Mouse (Mus musculus): ENCODE results near the gene Slc24a2. TPM values are rescaled to one million over a fixed set of nuclear protein-coding genes. Genes with fewer than 3 reads are reported as not detected.

Slc24a2 gene
- not detected in 2 replicates for polyA plus RNA-seq (2012)

DNA sequence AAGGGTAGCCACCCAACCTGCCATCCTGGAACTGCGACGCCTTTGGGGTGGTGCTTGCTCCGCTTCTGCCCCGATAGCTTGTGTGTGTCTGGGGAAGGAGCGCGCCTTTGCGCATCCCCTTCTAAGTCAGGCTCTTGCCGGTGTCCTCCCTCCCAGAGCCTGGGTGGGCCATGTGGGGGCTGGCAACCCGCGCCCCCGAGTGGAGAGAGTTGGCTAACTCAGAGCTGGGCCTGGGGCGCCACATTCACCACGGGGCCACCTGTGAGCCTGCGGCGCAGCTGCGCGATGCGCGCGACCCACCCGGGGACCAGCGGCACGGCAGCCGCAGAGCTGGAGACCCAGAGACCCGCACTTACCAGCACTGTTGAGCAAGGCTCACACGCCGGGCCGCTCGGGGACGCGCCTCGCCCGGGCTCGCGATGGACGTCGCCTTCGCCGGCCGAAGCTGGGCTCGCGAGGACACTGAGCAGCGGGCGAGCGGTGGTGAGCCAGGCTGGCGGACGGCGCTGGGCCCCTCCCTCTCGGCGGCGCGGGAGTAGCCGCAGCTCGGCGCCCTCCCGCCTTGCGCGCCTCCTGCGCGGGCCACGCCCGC is at the start of gene Slc24a2:
Slc24a2 (minus strand) TSS at position 518 of the 592 bp plus-strand sequence.
- no peaks in the 10 kb centered on the region for H3K4me1 ChIP-seq (ENCODE audit: control insufficient read depth)
- H3K9me3 ChIP-seq (ENCODE audit: control insufficient read depth, low read length): peaks cover 5% of the 10 kb centered on the region; the same call in 1 of the 2 replicates
- TF ChIP-seq GATA1 (IDR thresholded peaks at IDR 0.05; ENCODE audit: low read length): no peak
- no peak for TF ChIP-seq TAL1 (IDR thresholded peaks at IDR 0.05; ENCODE audit: low read length)
- H3K4me3 ChIP-seq (replicated peaks): no peak within 1 kb of the TSS
- peaks cover 14% of the 10 kb centered on the region for H3K27me3 ChIP-seq (ENCODE audit: control insufficient read depth)
- H3K36me3 ChIP-seq (ENCODE audit: control insufficient read depth): no peaks in the 10 kb centered on the region

DNA sequence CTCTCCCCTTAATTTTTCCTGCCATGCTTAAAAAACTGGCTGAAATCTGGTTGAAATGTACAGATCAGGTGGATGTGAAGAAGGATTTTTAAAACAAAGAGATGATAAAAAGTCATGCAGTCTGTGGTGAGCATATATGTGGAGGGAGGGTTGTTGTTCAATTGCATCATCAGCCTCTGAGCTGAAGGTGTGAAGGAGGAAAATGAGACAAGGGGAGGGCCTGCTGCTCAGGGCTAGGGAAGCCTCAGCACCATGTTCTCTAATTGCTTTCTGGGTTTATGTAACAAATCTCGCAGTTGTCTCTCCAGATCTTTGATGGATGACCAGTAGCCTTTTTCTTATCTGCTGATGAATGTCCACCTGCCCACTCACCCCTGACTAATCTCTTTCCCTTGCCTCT is 44.5 kb upstream of the Slc24a2 start:
- H3K9me3 ChIP-seq (ENCODE audit: control insufficient read depth, low read length): peaks cover 4% of the 10 kb centered on the region
- H3K36me3 ChIP-seq (ENCODE audit: control insufficient read depth): no peaks in the 10 kb centered on the region
- no peaks in the 10 kb centered on the region for H3K4me1 ChIP-seq (ENCODE audit: control insufficient read depth)
- H3K27me3 ChIP-seq (ENCODE audit: control insufficient read depth): no peaks in the 10 kb centered on the region
- TF ChIP-seq GATA1 (IDR thresholded peaks at IDR 0.05; ENCODE audit: low read length) (no peak), TAL1 (IDR thresholded peaks at IDR 0.05; ENCODE audit: low read length) (no peak)
- H3K4me3 ChIP-seq (replicated peaks): no peak overlapping the region

DNA sequence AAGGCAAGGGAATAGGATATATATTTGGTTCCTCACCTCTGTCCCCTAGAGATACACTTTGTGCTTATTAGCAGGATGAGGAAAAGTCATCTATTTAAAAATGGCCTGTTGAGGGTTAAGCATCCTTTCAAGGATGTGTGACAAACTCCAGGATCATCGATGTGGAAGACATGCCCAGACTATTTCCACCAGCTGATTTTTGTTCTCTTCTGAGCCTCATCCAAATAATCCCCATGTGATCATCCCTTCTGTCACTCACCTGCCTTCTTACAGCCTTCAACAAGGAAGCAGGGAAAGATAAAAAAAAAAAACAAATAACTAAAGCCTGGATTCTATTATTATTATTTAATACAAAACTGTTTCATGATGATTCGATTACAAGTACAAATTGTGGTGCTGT is 44.0 kb upstream of the Slc24a2 start:
- no peaks in the 10 kb centered on the region for H3K4me1 ChIP-seq (ENCODE audit: control insufficient read depth)
- H3K27me3 ChIP-seq (ENCODE audit: control insufficient read depth): no peaks in the 10 kb centered on the region
- H3K4me3 ChIP-seq (replicated peaks): no peak overlapping the region
- TF ChIP-seq GATA1 (IDR thresholded peaks at IDR 0.05; ENCODE audit: low read length): no peak
- H3K9me3 ChIP-seq (ENCODE audit: control insufficient read depth, low read length): peaks cover 5% of the 10 kb centered on the region
- no peaks in the 10 kb centered on the region for H3K36me3 ChIP-seq (ENCODE audit: control insufficient read depth)

DNA sequence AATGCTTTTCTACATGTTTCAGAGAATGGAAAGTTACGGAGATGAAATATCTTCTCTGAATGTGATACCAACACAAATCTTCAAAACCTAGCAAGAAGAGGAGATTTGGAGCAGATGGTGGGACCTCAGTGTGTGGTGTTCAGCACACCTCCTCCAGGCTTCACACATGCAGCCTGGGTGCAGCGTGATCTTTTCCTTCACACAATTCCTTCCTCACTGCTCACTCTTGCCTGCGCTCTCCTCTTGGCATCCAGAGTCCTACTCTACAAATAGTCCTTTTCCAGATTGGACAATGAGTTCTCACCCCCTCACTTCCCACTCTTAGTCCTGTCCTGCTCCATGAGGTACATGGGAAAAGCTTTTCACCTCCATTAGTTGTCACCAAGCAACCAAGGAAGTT is 43.2 kb upstream of the Slc24a2 start:
- TF ChIP-seq GATA1 (IDR thresholded peaks at IDR 0.05; ENCODE audit: low read length) (no peak), TAL1 (IDR thresholded peaks at IDR 0.05; ENCODE audit: low read length) (no peak)
- Histone ChIP-seq H3K4me3 (replicated peaks) (no peak overlapping the region), H3K27me3 (ENCODE audit: control insufficient read depth) (no peaks in the 10 kb centered on the region), H3K9me3 (ENCODE audit: control insufficient read depth, low read length) (peaks cover 5% of the 10 kb centered on the region), H3K36me3 (ENCODE audit: control insufficient read depth) (no peaks in the 10 kb centered on the region), H3K4me1 (ENCODE audit: control insufficient read depth) (no peaks in the 10 kb centered on the region)

DNA sequence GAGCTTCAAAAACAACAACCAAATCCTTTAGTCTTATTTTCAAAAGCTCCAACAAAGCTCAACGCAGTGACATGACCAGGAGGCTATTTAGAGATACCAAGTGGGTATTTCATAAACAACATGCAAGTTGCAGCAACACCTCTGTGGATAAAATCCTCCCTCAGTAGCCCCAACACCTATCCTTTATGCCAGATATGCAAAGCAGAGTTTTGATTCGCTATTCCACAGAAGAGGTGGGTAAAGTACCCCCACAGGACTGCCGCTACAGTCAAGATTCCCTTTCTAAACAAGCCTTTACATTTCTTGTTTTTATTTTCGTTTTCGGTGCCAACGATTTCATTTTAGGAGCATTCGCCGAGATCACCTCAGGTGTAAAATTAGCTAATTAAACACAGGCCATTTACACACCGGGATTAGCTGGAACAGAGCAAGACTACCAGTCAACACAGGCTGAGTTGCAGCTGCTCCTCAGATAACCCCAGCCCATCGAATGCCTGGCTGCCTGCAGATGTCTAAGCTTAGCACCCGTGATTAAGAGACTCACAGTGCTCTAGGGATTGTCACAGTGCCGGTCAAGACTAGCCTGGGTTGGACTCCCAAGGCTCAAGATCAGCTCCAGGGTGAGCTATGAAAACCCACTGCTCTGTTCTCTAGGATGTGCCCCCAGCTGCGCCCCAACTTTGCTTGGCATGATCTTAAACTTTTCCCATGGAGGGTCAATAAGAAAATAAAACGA is 885 bp downstream of the Slc24a2 start:
- TF ChIP-seq TAL1 (IDR thresholded peaks at IDR 0.05; ENCODE audit: low read length) (no peak), GATA1 (IDR thresholded peaks at IDR 0.05; ENCODE audit: low read length) (no peak)
- peaks cover 5% of the 10 kb centered on the region; the same call in 1 of the 2 replicates for H3K9me3 ChIP-seq (ENCODE audit: control insufficient read depth, low read length)
- H3K27me3 ChIP-seq (ENCODE audit: control insufficient read depth): peaks cover 14% of the 10 kb centered on the region
- no peak overlapping the region for H3K4me3 ChIP-seq (replicated peaks)
- H3K4me1 ChIP-seq (ENCODE audit: control insufficient read depth): no peaks in the 10 kb centered on the region
- H3K36me3 ChIP-seq (ENCODE audit: control insufficient read depth): no peaks in the 10 kb centered on the region

DNA sequence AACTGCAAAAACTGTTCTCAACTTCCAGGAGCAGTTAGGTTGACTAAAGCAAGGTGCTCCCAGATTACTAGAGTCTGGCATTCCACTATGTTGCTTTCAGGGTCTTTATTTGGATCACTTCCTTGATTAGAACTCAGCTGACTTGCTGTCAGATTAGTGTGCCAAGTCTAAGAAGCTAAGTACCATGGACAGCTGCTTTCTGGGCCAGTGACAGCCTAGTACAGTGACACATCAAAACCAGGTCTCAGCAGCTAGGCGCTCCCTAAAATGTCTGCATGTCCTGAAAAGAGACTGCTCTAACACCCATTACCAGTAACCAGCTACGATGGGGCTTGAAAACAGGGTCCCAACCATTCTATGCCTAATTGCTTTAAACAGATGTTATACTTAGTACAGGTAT is 8.7 kb downstream of the Slc24a2 start:
- Histone ChIP-seq H3K36me3 (ENCODE audit: control insufficient read depth) (no peaks in the 10 kb centered on the region), H3K9me3 (ENCODE audit: control insufficient read depth, low read length) (peaks cover 2% of the 10 kb centered on the region; the same call in 1 of the 2 replicates), H3K4me3 (replicated peaks) (no peak overlapping the region), H3K4me1 (ENCODE audit: control insufficient read depth) (no peaks in the 10 kb centered on the region), H3K27me3 (ENCODE audit: control insufficient read depth) (no peaks in the 10 kb centered on the region)
- TF ChIP-seq GATA1 (IDR thresholded peaks at IDR 0.05; ENCODE audit: low read length): no peak
- TF ChIP-seq TAL1 (IDR thresholded peaks at IDR 0.05; ENCODE audit: low read length): no peak

DNA sequence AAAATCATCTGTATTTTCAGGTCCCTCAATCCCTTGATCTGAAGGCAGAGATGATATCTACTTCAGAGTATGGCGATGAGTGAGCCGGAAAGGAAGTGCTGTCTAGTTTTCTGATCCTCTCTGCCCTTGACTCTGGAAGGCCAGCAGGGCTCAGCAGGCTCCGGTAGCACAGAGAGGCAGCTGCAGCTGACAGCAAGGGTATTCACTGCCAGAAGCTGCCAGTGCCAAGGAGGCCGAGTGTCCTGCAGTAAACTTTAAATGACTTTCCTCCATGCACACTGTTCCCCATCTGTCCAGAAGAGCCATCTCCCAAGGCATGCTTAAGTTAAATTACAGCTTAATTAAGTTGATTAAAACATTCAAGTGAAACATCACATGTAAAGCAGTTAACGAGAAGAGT is 12.1 kb downstream of the Slc24a2 start:
- Histone ChIP-seq H3K9me3 (ENCODE audit: control insufficient read depth, low read length) (peaks cover 2% of the 10 kb centered on the region; the same call in 1 of the 2 replicates), H3K27me3 (ENCODE audit: control insufficient read depth) (no peaks in the 10 kb centered on the region), H3K36me3 (ENCODE audit: control insufficient read depth) (no peaks in the 10 kb centered on the region), H3K4me1 (ENCODE audit: control insufficient read depth) (no peaks in the 10 kb centered on the region), H3K4me3 (replicated peaks) (no peak overlapping the region)
- TF ChIP-seq GATA1 (IDR thresholded peaks at IDR 0.05; ENCODE audit: low read length) (no peak), TAL1 (IDR thresholded peaks at IDR 0.05; ENCODE audit: low read length) (no peak)

DNA sequence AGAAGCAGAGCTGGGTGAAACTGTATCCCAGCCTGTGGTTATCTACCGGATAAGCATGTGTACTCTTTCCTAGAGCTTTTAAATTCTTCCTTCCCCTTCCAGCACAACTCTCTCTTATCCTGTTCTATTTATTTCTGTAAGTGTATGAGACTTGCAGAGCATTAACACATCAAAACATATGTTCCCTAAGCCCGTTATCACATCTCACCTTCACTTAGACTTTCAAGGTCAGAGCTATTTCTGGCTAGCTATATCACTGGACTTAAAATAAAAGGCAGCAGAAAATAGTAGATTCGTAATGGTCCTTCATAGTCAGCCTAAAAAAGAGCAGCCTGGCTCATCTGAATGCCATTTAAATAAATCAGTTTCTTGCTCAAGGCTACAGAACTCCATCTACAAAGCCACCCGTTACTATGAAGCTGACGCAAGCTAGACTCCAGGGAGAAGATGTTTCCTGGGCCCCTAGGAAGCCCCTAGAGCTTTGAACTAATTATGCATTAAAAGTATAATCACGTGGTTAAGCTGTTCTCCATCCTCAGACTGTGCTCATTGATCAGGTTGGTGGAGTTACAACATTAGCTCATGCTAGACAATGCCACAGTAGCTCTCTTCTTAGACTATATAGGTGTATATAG is 18.8 kb downstream of the Slc24a2 start:
- H3K4me1 ChIP-seq (ENCODE audit: control insufficient read depth): no peaks in the 10 kb centered on the region
- H3K27me3 ChIP-seq (ENCODE audit: control insufficient read depth): no peaks in the 10 kb centered on the region
- H3K9me3 ChIP-seq (ENCODE audit: control insufficient read depth, low read length): no peaks in the 10 kb centered on the region
- H3K4me3 ChIP-seq (replicated peaks): no peak overlapping the region
- H3K36me3 ChIP-seq (ENCODE audit: control insufficient read depth): no peaks in the 10 kb centered on the region
- TF ChIP-seq GATA1 (IDR thresholded peaks at IDR 0.05; ENCODE audit: low read length) (no peak), TAL1 (IDR thresholded peaks at IDR 0.05; ENCODE audit: low read length) (no peak)

DNA sequence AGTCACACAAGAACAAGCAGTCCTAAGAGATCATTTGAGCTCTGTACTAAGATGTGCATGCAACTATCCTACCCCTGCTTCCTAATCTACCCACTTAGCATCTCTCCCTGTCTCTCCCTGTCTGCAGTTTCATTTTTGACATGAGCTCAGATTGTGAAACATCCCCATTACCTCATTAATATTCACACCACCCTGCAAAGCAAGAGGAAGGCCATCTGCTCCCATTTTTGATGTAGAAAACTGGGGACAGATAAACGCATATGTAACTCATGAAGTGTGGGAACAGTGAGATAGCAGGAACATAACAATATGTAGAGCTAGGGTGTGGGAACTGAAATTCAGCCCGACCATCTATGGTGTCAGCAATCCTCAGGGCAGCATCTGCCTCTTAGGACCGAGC is 19.7 kb downstream of the Slc24a2 start:
- H3K4me1 ChIP-seq (ENCODE audit: control insufficient read depth): no peaks in the 10 kb centered on the region
- H3K36me3 ChIP-seq (ENCODE audit: control insufficient read depth): no peaks in the 10 kb centered on the region
- TF ChIP-seq GATA1 (IDR thresholded peaks at IDR 0.05; ENCODE audit: low read length) (no peak), TAL1 (IDR thresholded peaks at IDR 0.05; ENCODE audit: low read length) (no peak)
- no peaks in the 10 kb centered on the region for H3K9me3 ChIP-seq (ENCODE audit: control insufficient read depth, low read length)
- no peak overlapping the region for H3K4me3 ChIP-seq (replicated peaks)
- H3K27me3 ChIP-seq (ENCODE audit: control insufficient read depth): no peaks in the 10 kb centered on the region

Data from erythroblast, embryonic 14.5 days (primary cell).